ENCODE assay signal across 8 mouse cellular contexts in genomic region chr1:182140370-182140769, GRCm38 (mm10). TPM values are rescaled to one million over a fixed set of nuclear protein-coding genes. Genes with fewer than 3 reads are reported as not detected.
DNase-seq lines count a peak whose midpoint lies in the region.

No protein-coding gene starts in this region.

- H3K36me3 ChIP-seq in megakaryocyte, embryonic 14.5 days (replicated peaks; ENCODE audit: low read length), result no peaks in the 10 kb centered on the region

- H3K9me3 ChIP-seq in megakaryocyte, embryonic 14.5 days, result no peaks in the 10 kb centered on the region

- H3K27me3 ChIP-seq in megakaryocyte, embryonic 14.5 days (replicated peaks), result peaks cover 12% of the 10 kb centered on the region

- DNase-seq in T-cell, adult 2 months (ENCODE audit: low spot score), result peak; percentile 68
- DNase-seq in cerebellum, postnatal 36 days, result peak; percentile 85 to 88
- peak; percentile 57 to 59 for DNase-seq in gastrocnemius, adult 8-10 months (ENCODE audit: low spot score in 2 of 2)
- DNase-seq in induced T-regulatory cell, adult 2 months (ENCODE audit: low read depth), result peak; percentile 87
- peak; percentile 37 to 60 for DNase-seq in left cerebral cortex, adult 8-10 months (ENCODE audit: low spot score in 2 of 2)
- peak; percentile 75 for DNase-seq in right cerebral cortex, postnatal 14 days
- peak; percentile 67 to 81 for DNase-seq in urinary bladder, postnatal 4 days (ENCODE audit: low spot score in 2 of 2)

- peaks cover 54% of the 10 kb centered on the region for H3K4me1 ChIP-seq in megakaryocyte, embryonic 14.5 days

- peak overlapping the region; percentile 44 for H3K4me3 ChIP-seq in megakaryocyte, embryonic 14.5 days (replicated peaks)

RNA-seq across cellular contexts. Expression of gene Srp9, which starts 15.8 kb away (rescaled TPM):
- total RNA-seq in gastrocnemius, adult 8-10 months (2022), result 10 to 100 TPM; 41.5 to 49.1 (median 45.6) TPM
- 10 to 100 TPM; 53.4 to 66.8 (median 60.4) TPM for total RNA-seq in left cerebral cortex, adult 8-10 months (2022)
- polyA plus RNA-seq in megakaryocyte, embryonic 14.5 days (2012; ENCODE audit: insufficient read depth, low replicate concordance), result 16.4 and 53.1 TPM in 2 replicates

RNA-seq across cellular contexts. Expression of gene Vmn1r1, which starts 23.9 kb away (rescaled TPM):
- total RNA-seq in gastrocnemius, adult 8-10 months (2022), result not detected
- total RNA-seq in left cerebral cortex, adult 8-10 months (2022), result not detected
- not detected in 2 replicates for polyA plus RNA-seq in megakaryocyte, embryonic 14.5 days (2012; ENCODE audit: insufficient read depth, low replicate concordance)

Comparison
In these comparisons a context has a peak if more than half of its experiments do, and no peak if none do; other contexts are left out.
1. Peak in every context shown above with its lines: DNase-seq and H3K4me3 ChIP-seq.